Mouse (Mus musculus): ENCODE data around the gene Kcng4.

DNA sequence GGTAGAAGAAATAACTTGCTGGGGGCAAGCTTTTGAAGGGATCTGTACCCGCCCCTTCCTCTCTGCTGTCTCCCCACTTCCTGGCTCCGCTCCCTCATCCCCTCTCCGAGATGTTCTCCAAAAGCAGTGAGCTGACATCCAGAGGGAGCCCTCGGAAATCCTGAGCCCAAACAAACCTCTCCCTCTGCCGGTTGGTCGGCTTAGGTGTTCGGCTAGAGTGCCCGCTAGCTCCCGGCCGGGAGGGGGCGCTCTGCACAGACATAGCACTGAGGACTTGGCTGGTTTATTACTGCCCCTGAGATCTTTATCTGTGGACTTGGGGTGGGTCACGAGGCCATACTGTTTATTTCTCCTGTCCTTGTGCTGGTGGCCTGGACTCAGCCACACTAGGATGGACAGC, 33.8 kb upstream of the Kcng4 start:
- TF ChIP-seq POLR2A (IDR thresholded peaks at IDR 0.05; ENCODE audit: insufficient read depth, low read depth, low read length) = no peak
- TF ChIP-seq CTCF (IDR thresholded peaks at IDR 0.05; ENCODE audit: insufficient read depth, low read depth, low read length) = no peak; the same call in 1 of the 2 replicates
